ENCODE assay signal across 31 mouse cellular contexts in genomic region chr4:45064577-45064976, GRCm38 (mm10). TPM values are rescaled to one million over a fixed set of nuclear protein-coding genes. Genes with fewer than 3 reads are reported as not detected.
DNase-seq lines count a peak whose midpoint lies in the region; ATAC-seq and TF ChIP-seq lines count a peak whose summit lies in the region.
"Had no signal": no experiment of that assay in that cellular context is flagged by ENCODE, and none has a peak within 500 bp of the region (broad histone marks: within the 10 kb centered on the region; RNA-seq: fewer than 3 reads in every experiment).

No protein-coding gene starts in this region.

- peaks cover 4% of the 10 kb centered on the region; the same call in 1 of the 2 replicates for H3K4me1 ChIP-seq in kidney, adult 2 months (ENCODE audit: control insufficient read depth, insufficient read depth, low read length)
- no peaks in the 10 kb centered on the region for H3K4me1 ChIP-seq in liver, adult 2 months (ENCODE audit: control insufficient read depth, insufficient read depth, low read length)
- no peaks in the 10 kb centered on the region for H3K4me1 ChIP-seq in liver, embryonic 11.5 days (replicated peaks; ENCODE audit: control insufficient read depth, insufficient read depth, low read length)
- no peaks in the 10 kb centered on the region for H3K4me1 ChIP-seq in intestine, embryonic 15.5 days (replicated peaks)

- no peak for TF ChIP-seq CTCF in kidney, adult 2 months (conservative IDR thresholded peaks at IDR 0.05; ENCODE audit: insufficient read depth, insufficient read length, low read depth, low read length)
- no peak for TF ChIP-seq CTCF in liver, adult 2 months (IDR thresholded peaks at IDR 0.05; ENCODE audit: low read depth, low read length)

- WGBS in kidney, adult 2 months, result 58% methylated on average over 2 of the region's 2 CpGs
- WGBS in liver, adult 2 months, result 63% methylated on average over 2 of the region's 2 CpGs
- 85% methylated on average over 2 of the region's 2 CpGs for WGBS in liver, embryonic 11.5 days
- 65% methylated on average over 2 of the region's 2 CpGs for WGBS in intestine, embryonic 15.5 days
- WGBS in large intestine, adult 2 months, result 36% methylated on average over 2 of the region's 2 CpGs

- no peaks in the 10 kb centered on the region for H3K27me3 ChIP-seq in kidney, adult 2 months (replicated peaks; ENCODE audit: control insufficient read depth, insufficient read depth, low read length)
- H3K27me3 ChIP-seq in liver, adult 2 months (ENCODE audit: control insufficient read depth, insufficient read depth, low read length), result no peaks in the 10 kb centered on the region
- no peaks in the 10 kb centered on the region for H3K27me3 ChIP-seq in liver, embryonic 11.5 days (replicated peaks; ENCODE audit: control insufficient read depth, insufficient read depth, low read length)
- no peaks in the 10 kb centered on the region for H3K27me3 ChIP-seq in intestine, embryonic 15.5 days (replicated peaks)
- H3K27me3 ChIP-seq: CH12.LX; embryonic facial prominence, embryonic 13.5 days; forebrain, embryonic 13.5 days; heart, embryonic 13.5 days; Patski had no signal

- no peaks in the 10 kb centered on the region for H3K36me3 ChIP-seq in kidney, adult 2 months (ENCODE audit: control insufficient read depth, insufficient read depth, low read length)
- H3K36me3 ChIP-seq in liver, adult 2 months (ENCODE audit: control insufficient read depth, insufficient read depth, low read length), result no peaks in the 10 kb centered on the region
- no peaks in the 10 kb centered on the region for H3K36me3 ChIP-seq in liver, embryonic 11.5 days (ENCODE audit: control insufficient read depth, insufficient read depth, low read length)
- H3K36me3 ChIP-seq in intestine, embryonic 15.5 days, result 0 out of 2 replicates have a peak, but pooled peaks cover 4% of the 10 kb centered on the region

- H3K4me2 ChIP-seq in liver, embryonic 11.5 days, result no peak overlapping the region
- H3K4me2 ChIP-seq in intestine, embryonic 15.5 days (replicated peaks), result no peak overlapping the region
- H3K4me2 ChIP-seq: embryonic facial prominence, embryonic 13.5 days; forebrain, embryonic 13.5 days; heart, embryonic 13.5 days; hindbrain, embryonic 14.5 days had no signal

- ATAC-seq in liver, embryonic 11.5 days (replicated peaks; ENCODE audit: low FRiP score), result no peak
- ATAC-seq in intestine, embryonic 15.5 days, result peak; percentile 70
- ATAC-seq in erythroblast, adult 5-6 weeks (replicated peaks; ENCODE audit: low FRiP score, poor library complexity, severe bottlenecking), result no peak
- ATAC-seq: forebrain, embryonic 13.5 days; forebrain, embryonic 16.5 days; Patski had no signal

- H3K9ac ChIP-seq in liver, adult 2 months (ENCODE audit: low read depth, low read length), result no peak overlapping the region
- H3K9ac ChIP-seq in liver, embryonic 11.5 days (ENCODE audit: low read depth, low read length), result no peak overlapping the region
- H3K9ac ChIP-seq in intestine, embryonic 15.5 days, result no peak overlapping the region
- H3K9ac ChIP-seq: embryonic facial prominence, embryonic 13.5 days; forebrain, embryonic 13.5 days; heart, embryonic 13.5 days; hindbrain, embryonic 14.5 days had no signal

- H3K27ac ChIP-seq in kidney, adult 2 months (ENCODE audit: insufficient read depth, low read depth, low read length), result peak overlapping the region; percentile 77
- H3K27ac ChIP-seq in liver, adult 2 months (replicated peaks; ENCODE audit: insufficient read depth, low read depth, low read length), result no peak overlapping the region
- no peak overlapping the region for H3K27ac ChIP-seq in liver, embryonic 11.5 days (ENCODE audit: low read depth, low read length)
- H3K27ac ChIP-seq in intestine, embryonic 15.5 days, result no peak overlapping the region
- H3K27ac ChIP-seq: embryonic facial prominence, embryonic 10.5 days; embryonic facial prominence, embryonic 13.5 days; forebrain, embryonic 10.5 days; forebrain, embryonic 13.5 days; heart, adult 2 months; heart, embryonic 10.5 days; heart, embryonic 13.5 days; hindbrain, embryonic 14.5 days had no signal

- peak; percentile 81 for DNase-seq in kidney, adult 2 months
- no peak for DNase-seq in kidney, adult 18-20 months
- peak; percentile 7 for DNase-seq in liver, adult 2 months (ENCODE audit: extremely low read depth, low read depth, low spot score)
- no peak for DNase-seq in liver, embryonic 11.5 days (ENCODE audit: low spot score)
- peak; percentile 25 for DNase-seq in large intestine, adult 2 months (ENCODE audit: low read depth, low spot score)
- DNase-seq: adrenal gland, postnatal 10 days; adrenal gland, postnatal 36 days; B cell, adult 2 months; cerebellum, adult 11 months; cerebellum, adult 2 months; cerebellum, adult 9-11 months; cerebellum, postnatal 36 days; embryo, embryonic 11 days; gastrocnemius, postnatal 10 days; gastrocnemius, postnatal 36 days; heart, adult 2 months; heart, postnatal 14 days; heart, postnatal 4 days had no signal

- H3K9me3 ChIP-seq in liver, embryonic 11.5 days (ENCODE audit: control insufficient read depth, low read length), result no peaks in the 10 kb centered on the region
- H3K9me3 ChIP-seq in intestine, embryonic 15.5 days, result no peaks in the 10 kb centered on the region
- H3K9me3 ChIP-seq: embryonic facial prominence, embryonic 10.5 days; embryonic facial prominence, embryonic 13.5 days; forebrain, embryonic 10.5 days; forebrain, embryonic 13.5 days; G1E; heart, embryonic 10.5 days; heart, embryonic 13.5 days had no signal

- no peak overlapping the region for H3K4me3 ChIP-seq in kidney, adult 2 months (ENCODE audit: insufficient read depth, low read depth, low read length)
- no peak overlapping the region for H3K4me3 ChIP-seq in liver, adult 2 months (ENCODE audit: insufficient read depth, low read depth, low read length)
- no peak overlapping the region for H3K4me3 ChIP-seq in liver, embryonic 11.5 days (ENCODE audit: low read depth, low read length)
- H3K4me3 ChIP-seq in intestine, embryonic 15.5 days (replicated peaks), result no peak overlapping the region
- H3K4me3 ChIP-seq: embryonic facial prominence, embryonic 10.5 days; embryonic facial prominence, embryonic 13.5 days; forebrain, embryonic 10.5 days; forebrain, embryonic 13.5 days; heart, adult 2 months; heart, embryonic 10.5 days; heart, embryonic 13.5 days had no signal

- no peak for TF ChIP-seq POLR2A in kidney, adult 2 months (IDR thresholded peaks at IDR 0.05; ENCODE audit: low read depth, low read length)
- TF ChIP-seq POLR2A in liver, adult 2 months (IDR thresholded peaks at IDR 0.05; ENCODE audit: extremely low read depth, insufficient read depth, low read length), result no peak

- no peaks in the 10 kb centered on the region for H3K79me2 ChIP-seq in liver, adult 2 months (ENCODE audit: control insufficient read depth, insufficient read depth, low read length)

RNA-seq across cellular contexts. Expression of gene Fbxo10, which starts 19.8 kb away (rescaled TPM):
- 18.6 and 19.6 TPM in 2 replicates for polyA plus RNA-seq in kidney, adult 2 months (2012; rRNA removed)
- total RNA-seq in liver, adult 2 months (2014; rRNA removed), result 0.65 and 0.67 TPM in 2 replicates
- 0.68 and 1.2 TPM in 2 replicates for polyA plus RNA-seq in liver, adult 2 months (2012; rRNA removed)
- polyA plus RNA-seq in liver, embryonic 11.5 days (2014; fragmentation: Nextera tagmentation; extraction: Ambion mirVana), result 9.3 and 10.5 TPM in 2 replicates
- polyA plus RNA-seq in intestine, embryonic 15.5 days (2015; fragmentation: Nextera tagmentation; extraction: Ambion mirVana), result 8.2 and 9.4 TPM in 2 replicates
- polyA plus RNA-seq in large intestine, adult 2 months (2012; rRNA removed), result 2.0 and 2.3 TPM in 2 replicates
- 2.1 and 7.1 TPM in 2 replicates for total RNA-seq in erythroblast, adult 5-6 weeks (2015; ENCODE audit: low replicate concordance)
- total RNA-seq in erythroblast, adult 5-6 weeks (2017; ENCODE audit: low replicate concordance), result 4.0 and 5.5 TPM in 2 replicates

RNA-seq across cellular contexts. Expression of gene Tomm5, which starts 43.3 kb away (rescaled TPM):
- polyA plus RNA-seq in kidney, adult 2 months (2012; rRNA removed), result 121 and 155 TPM in 2 replicates
- 75.3 and 83.0 TPM in 2 replicates for total RNA-seq in liver, adult 2 months (2014; rRNA removed)
- 38.6 and 43.7 TPM in 2 replicates for polyA plus RNA-seq in liver, adult 2 months (2012; rRNA removed)
- 445 and 480 TPM in 2 replicates for polyA plus RNA-seq in liver, embryonic 11.5 days (2014; fragmentation: Nextera tagmentation; extraction: Ambion mirVana)
- polyA plus RNA-seq in intestine, embryonic 15.5 days (2015; fragmentation: Nextera tagmentation; extraction: Ambion mirVana), result 407 and 433 TPM in 2 replicates
- polyA plus RNA-seq in large intestine, adult 2 months (2012; rRNA removed), result 134 and 140 TPM in 2 replicates
- total RNA-seq in erythroblast, adult 5-6 weeks (2015; ENCODE audit: low replicate concordance), result 27.6 and 42.7 TPM in 2 replicates
- total RNA-seq in erythroblast, adult 5-6 weeks (2017; ENCODE audit: low replicate concordance), result 14.1 and 28.4 TPM in 2 replicates

RNA-seq across cellular contexts. Expression of gene Polr1e, which starts 46.2 kb away (rescaled TPM):
- 6.2 and 7.8 TPM in 2 replicates for polyA plus RNA-seq in kidney, adult 2 months (2012; rRNA removed)
- 2.6 and 4.4 TPM in 2 replicates for total RNA-seq in liver, adult 2 months (2014; rRNA removed)
- 3.5 and 3.7 TPM in 2 replicates for polyA plus RNA-seq in liver, adult 2 months (2012; rRNA removed)
- 58.6 and 58.8 TPM in 2 replicates for polyA plus RNA-seq in liver, embryonic 11.5 days (2014; fragmentation: Nextera tagmentation; extraction: Ambion mirVana)
- polyA plus RNA-seq in intestine, embryonic 15.5 days (2015; fragmentation: Nextera tagmentation; extraction: Ambion mirVana), result 34.8 and 35.9 TPM in 2 replicates
- 5.2 and 5.4 TPM in 2 replicates for polyA plus RNA-seq in large intestine, adult 2 months (2012; rRNA removed)
- total RNA-seq in erythroblast, adult 5-6 weeks (2015; ENCODE audit: low replicate concordance), result 10.4 and 17.9 TPM in 2 replicates
- total RNA-seq in erythroblast, adult 5-6 weeks (2017; ENCODE audit: low replicate concordance), result 8.1 and 9.8 TPM in 2 replicates

RNA-seq across cellular contexts. Expression of gene Zbtb5, which starts 52.4 kb away (rescaled TPM):
- polyA plus RNA-seq in kidney, adult 2 months (2012; rRNA removed), result 11.8 and 12.8 TPM in 2 replicates
- 6.9 and 7.1 TPM in 2 replicates for total RNA-seq in liver, adult 2 months (2014; rRNA removed)
- 8.6 and 11.1 TPM in 2 replicates for polyA plus RNA-seq in liver, adult 2 months (2012; rRNA removed)
- polyA plus RNA-seq in liver, embryonic 11.5 days (2014; fragmentation: Nextera tagmentation; extraction: Ambion mirVana), result 12.7 and 14.7 TPM in 2 replicates
- 15.8 and 16.5 TPM in 2 replicates for polyA plus RNA-seq in intestine, embryonic 15.5 days (2015; fragmentation: Nextera tagmentation; extraction: Ambion mirVana)
- 4.1 and 7.4 TPM in 2 replicates for polyA plus RNA-seq in large intestine, adult 2 months (2012; rRNA removed)
- total RNA-seq in erythroblast, adult 5-6 weeks (2015; ENCODE audit: low replicate concordance), result 7.5 and 7.7 TPM in 2 replicates
- 9.4 and 10.0 TPM in 2 replicates for total RNA-seq in erythroblast, adult 5-6 weeks (2017; ENCODE audit: low replicate concordance)

Comparison
In these comparisons a context has a peak if more than half of its experiments do, and no peak if none do; other contexts are left out.
1. DNase-seq: peak in kidney, adult 2 months (single experiment), liver, adult 2 months (single experiment) and large intestine, adult 2 months (single experiment); none in kidney, adult 18-20 months (single experiment) and liver, embryonic 11.5 days (single experiment).